Mouse (Mus musculus) bone marrow, adult 2 months (tissue): ENCODE measurements at regions not wholly inside any gene's neighbourhood (a gene's known extent, or its start where the extent isn't known, plus 50 kb on each side); places are given as distances from the start of the nearest gene placed in this dataset.

Source experiments
- CTCF ChIP-seq: fragments of 200-500 bp; IDR thresholded peaks from 2 replicates; pipeline ENCODE4 v1.5.1; 2011; ENCODE audit warnings: low read length, control low read depth; ENCODE audit not compliant: control insufficient read depth, insufficient read depth
- POLR2A ChIP-seq: fragments of 200-500 bp; IDR thresholded peaks from 2 replicates; pipeline ENCODE4 v1.6.1; 2011; ENCODE audit warnings: low read depth, mild to moderate bottlenecking, control low read depth, low read length, borderline replicate concordance; ENCODE audit not compliant: control insufficient read depth

DNA sequence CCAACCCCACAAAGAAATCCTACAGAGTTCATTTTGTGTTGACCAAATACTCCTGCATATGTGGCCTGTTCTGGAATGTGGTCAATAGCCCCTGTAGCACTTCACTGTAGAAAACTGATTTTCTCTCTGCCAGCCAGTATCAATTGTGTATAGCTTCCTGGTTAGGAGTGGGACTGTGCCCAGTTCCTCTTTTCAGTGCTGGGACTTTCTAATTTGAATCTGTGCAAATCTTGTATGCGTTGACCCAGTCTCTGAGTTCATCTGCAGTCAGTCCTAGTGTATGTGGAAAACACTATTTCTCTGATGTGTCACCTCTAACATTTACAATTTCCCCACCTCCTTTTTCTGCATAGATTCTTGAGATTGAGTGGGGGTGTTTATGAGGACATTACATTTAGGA, 421.3 kb downstream of the Plod2 start:
- TF ChIP-seq POLR2A = no peak
- no peak for TF ChIP-seq CTCF
